Mouse (Mus musculus) myocyte (in vitro differentiated cells): ENCODE results near the gene Celf2. TPM values are rescaled to one million over a fixed set of nuclear protein-coding genes. Genes with fewer than 3 reads are reported as not detected.

Experiments used
- H3K27me3 ChIP-seq: one replicate; pipeline ENCODE4 v1.6.1; 2011; ENCODE audit not compliant: control insufficient read depth, insufficient read depth, insufficient read length
- H3K36me3 ChIP-seq: one replicate; pipeline ENCODE4 v1.6.1; 2011; ENCODE audit not compliant: control insufficient read depth, insufficient read depth
- H3K4me2 ChIP-seq: one replicate; pipeline ENCODE4 v1.6.1; 2011; ENCODE audit warnings: low read depth, control low read depth
- H3K4me3 ChIP-seq: one replicate; pipeline ENCODE4 v1.5.1; 2011; ENCODE audit warnings: mild to moderate bottlenecking, control low read depth, moderate library complexity
- H3K79me2 ChIP-seq: one replicate; pipeline ENCODE4 v1.6.1; 2011; ENCODE audit not compliant: control insufficient read depth, insufficient read depth
- H3ac ChIP-seq: one replicate; pipeline ENCODE4 v1.6.1; 2011; ENCODE audit not compliant: control insufficient read depth, insufficient read length
- CEBPB ChIP-seq: IDR thresholded peaks from 2 replicates; pipeline ENCODE4 v1.6.1; 2011; ENCODE audit warnings: mild to moderate bottlenecking, moderate library complexity; ENCODE audit not compliant: poor library complexity, insufficient read depth, severe bottlenecking
- E2F4 ChIP-seq: IDR thresholded peaks from one replicate; pipeline ENCODE4 v1.6.1; 2011; ENCODE audit warnings: mild to moderate bottlenecking, control low read depth, moderate library complexity; ENCODE audit not compliant: insufficient read depth
- MAX ChIP-seq: IDR thresholded peaks from one replicate; pipeline ENCODE4 v1.6.1; 2011; ENCODE audit warnings: low read depth, mild to moderate bottlenecking, control low read depth
- MYOD1 ChIP-seq, 3 experiments: IDR thresholded peaks; one replicate each; pipeline ENCODE4 v1.6.1; 2011; ENCODE audit warnings: control low read depth in 2 of 3, low read depth in 2 of 3, mild to moderate bottlenecking in 2 of 3, moderate library complexity in 1 of 3; ENCODE audit not compliant: insufficient read length in 2 of 3, control insufficient read depth in 1 of 3
- MYOG ChIP-seq, 3 experiments: IDR thresholded peaks; one replicate each; pipeline ENCODE4 v1.6.1; 2011; ENCODE audit warnings: control low read depth in 2 of 3, low read depth in 2 of 3, mild to moderate bottlenecking in 2 of 3; ENCODE audit not compliant: insufficient read length in 2 of 3, control insufficient read depth in 1 of 3, insufficient read depth in 1 of 3
- POLR2A ChIP-seq: IDR thresholded peaks from one replicate; pipeline ENCODE4 v1.6.1; 2011; ENCODE audit warnings: low read depth, mild to moderate bottlenecking, control low read depth, moderate library complexity; ENCODE audit not compliant: insufficient read length
- POLR2AphosphoS2 ChIP-seq: IDR thresholded peaks from one replicate; pipeline ENCODE4 v1.6.1; 2011; ENCODE audit warnings: low read depth, control low read depth; ENCODE audit not compliant: insufficient read length
- REST ChIP-seq: IDR thresholded peaks from one replicate; pipeline ENCODE4 v1.6.1; 2011; ENCODE audit warnings: mild to moderate bottlenecking, control low read depth, moderate library complexity; ENCODE audit not compliant: insufficient read depth, insufficient read length
- SRF ChIP-seq: IDR thresholded peaks from one replicate; pipeline ENCODE4 v1.6.1; 2011; ENCODE audit warnings: low read depth; ENCODE audit not compliant: control insufficient read depth, insufficient read length
- TCF12 ChIP-seq: IDR thresholded peaks from one replicate; pipeline ENCODE4 v1.6.1; 2011; ENCODE audit warnings: mild to moderate bottlenecking, control low read depth; ENCODE audit not compliant: poor library complexity, insufficient read depth, severe bottlenecking
- TCF3 ChIP-seq: IDR thresholded peaks from one replicate; pipeline ENCODE4 v1.6.1; 2011; ENCODE audit warnings: low read depth, control low read depth; ENCODE audit not compliant: insufficient read length
- USF1 ChIP-seq: IDR thresholded peaks from one replicate; pipeline ENCODE4 v1.6.1; 2011; ENCODE audit warnings: low read depth, mild to moderate bottlenecking, control low read depth, moderate library complexity
- polyA plus RNA-seq: library from polyadenylated mRNA; unstranded; fragments of >200 nt; fragmentation: generic; extraction: Trizol; gene quantifications from one replicate; pipeline ENCODE4 v1.2.1, GENCODE M21; 2012; ENCODE audit warnings: missing spikeins

Celf2 gene
- polyA plus RNA-seq, 1 experiment: 30.1 TPM

- H3K4me2 ChIP-seq: no peak overlapping the region
- H3K36me3 ChIP-seq: no peaks in the 10 kb centered on the region
- peaks cover 48% of the 10 kb centered on the region for H3K79me2 ChIP-seq
- H3K27me3 ChIP-seq: no peaks in the 10 kb centered on the region
- H3K4me3 ChIP-seq: no peak overlapping the region
- TF ChIP-seq POLR2A (no peak), E2F4 (no peak), REST (no peak), POLR2AphosphoS2 (no peak), TCF3 (no peak), MYOD1 (IDR thresholded peaks at IDR 0.05; ENCODE audit: control insufficient read depth in 1 of 3, insufficient read length in 2 of 3, low read depth in 2 of 3) (no peak), USF1 (no peak), MAX (no peak), SRF (no peak)
- no peak overlapping the region for H3ac ChIP-seq
Measured at GRCm38 (mm10) chr2:6743173-6743572, 766.2 kb downstream of the Celf2 start.

- no peaks in the 10 kb centered on the region for H3K27me3 ChIP-seq
- peak; percentile 15 for TF ChIP-seq POLR2AphosphoS2
- TF ChIP-seq MYOG (IDR thresholded peaks at IDR 0.05; ENCODE audit: control insufficient read depth in 1 of 3, insufficient read depth in 1 of 3, insufficient read length in 2 of 3, low read depth in 2 of 3): no peak
Measured at GRCm38 (mm10) chr2:6739998-6740668, 769.2 kb downstream of the Celf2 start.

GRCm38 (mm10) chr2:6732026-6732425 lies 777.3 kb downstream of the Celf2 start:
- no peaks in the 10 kb centered on the region for H3K27me3 ChIP-seq
- no peak overlapping the region for H3ac ChIP-seq
- no peak overlapping the region for H3K4me2 ChIP-seq
- H3K36me3 ChIP-seq: no peaks in the 10 kb centered on the region
- H3K4me3 ChIP-seq: no peak overlapping the region
- no peak for TF ChIP-seq MYOG (IDR thresholded peaks at IDR 0.05; ENCODE audit: control insufficient read depth in 1 of 3, insufficient read depth in 1 of 3, insufficient read length in 2 of 3, low read depth in 2 of 3)
- no peak for TF ChIP-seq CEBPB
- no peak for TF ChIP-seq POLR2AphosphoS2
- TF ChIP-seq SRF: no peak
- no peak for TF ChIP-seq TCF12
- no peak for TF ChIP-seq E2F4
- no peak for TF ChIP-seq TCF3
- TF ChIP-seq REST: no peak
- no peak for TF ChIP-seq MYOD1 (IDR thresholded peaks at IDR 0.05; ENCODE audit: control insufficient read depth in 1 of 3, insufficient read length in 2 of 3, low read depth in 2 of 3)
- no peak for TF ChIP-seq POLR2A
- no peak for TF ChIP-seq USF1
- no peak for TF ChIP-seq MAX
- H3K79me2 ChIP-seq: peaks cover 48% of the 10 kb centered on the region

More at GRCm38 (mm10) chr2:6739998-6740668, 769.2 kb downstream of the Celf2 start:
- H3K36me3 ChIP-seq: no peaks in the 10 kb centered on the region
- no peak overlapping the region for H3K4me2 ChIP-seq
- no peak overlapping the region for H3ac ChIP-seq
- no peak overlapping the region for H3K4me3 ChIP-seq
- peaks cover 51% of the 10 kb centered on the region for H3K79me2 ChIP-seq

- Histone ChIP-seq H3K79me2 (peaks cover 53% of the 10 kb centered on the region), H3K36me3 (no peaks in the 10 kb centered on the region), H3ac (no peak overlapping the region), H3K27me3 (no peaks in the 10 kb centered on the region), H3K4me3 (no peak overlapping the region), H3K4me2 (no peak overlapping the region)
- no peak for TF ChIP-seq POLR2AphosphoS2
- no peak for TF ChIP-seq POLR2A
- TF ChIP-seq SRF: no peak
- TF ChIP-seq MYOG (IDR thresholded peaks at IDR 0.05; ENCODE audit: control insufficient read depth in 1 of 3, insufficient read depth in 1 of 3, insufficient read length in 2 of 3, low read depth in 2 of 3): no peak
- no peak for TF ChIP-seq E2F4
- TF ChIP-seq TCF3: no peak
- TF ChIP-seq REST: no peak
- no peak for TF ChIP-seq CEBPB
- no peak for TF ChIP-seq MYOD1 (IDR thresholded peaks at IDR 0.05; ENCODE audit: control insufficient read depth in 1 of 3, insufficient read length in 2 of 3, low read depth in 2 of 3)
- TF ChIP-seq TCF12: no peak
- TF ChIP-seq MAX: no peak
Measured at GRCm38 (mm10) chr2:6730860-6731259, 778.5 kb downstream of the Celf2 start.

- Histone ChIP-seq H3ac (no peak overlapping the region), H3K4me3 (no peak overlapping the region), H3K79me2 (peaks cover 53% of the 10 kb centered on the region), H3K4me2 (no peak overlapping the region), H3K36me3 (no peaks in the 10 kb centered on the region), H3K27me3 (no peaks in the 10 kb centered on the region)
- TF ChIP-seq MYOD1 (IDR thresholded peaks at IDR 0.05; ENCODE audit: control insufficient read depth in 1 of 3, insufficient read length in 2 of 3, low read depth in 2 of 3) (no peak), CEBPB (no peak), POLR2AphosphoS2 (no peak), TCF12 (no peak), MAX (no peak), E2F4 (no peak), POLR2A (no peak), SRF (no peak), MYOG (IDR thresholded peaks at IDR 0.05; ENCODE audit: control insufficient read depth in 1 of 3, insufficient read depth in 1 of 3, insufficient read length in 2 of 3, low read depth in 2 of 3) (no peak), USF1 (no peak), TCF3 (no peak), REST (no peak)
Measured at GRCm38 (mm10) chr2:6729984-6730383, 779.4 kb downstream of the Celf2 start.
